Mouse (Mus musculus) myocyte (in vitro differentiated cells): ENCODE measurements at regions not wholly inside any gene's neighbourhood (a gene's known extent, or its start where the extent isn't known, plus 50 kb on each side); places are given as distances from the start of the nearest gene placed in this dataset.

Experiments used
- H3K27me3 ChIP-seq: one replicate; pipeline ENCODE4 v1.6.1; 2011; ENCODE audit not compliant: control insufficient read depth, insufficient read depth, insufficient read length
- H3K36me3 ChIP-seq: one replicate; pipeline ENCODE4 v1.6.1; 2011; ENCODE audit not compliant: control insufficient read depth, insufficient read depth
- H3K4me2 ChIP-seq: one replicate; pipeline ENCODE4 v1.6.1; 2011; ENCODE audit warnings: low read depth, control low read depth
- H3K4me3 ChIP-seq: one replicate; pipeline ENCODE4 v1.5.1; 2011; ENCODE audit warnings: mild to moderate bottlenecking, control low read depth, moderate library complexity
- H3K79me2 ChIP-seq: one replicate; pipeline ENCODE4 v1.6.1; 2011; ENCODE audit not compliant: control insufficient read depth, insufficient read depth
- H3ac ChIP-seq: one replicate; pipeline ENCODE4 v1.6.1; 2011; ENCODE audit not compliant: control insufficient read depth, insufficient read length
- CEBPB ChIP-seq: IDR thresholded peaks from 2 replicates; pipeline ENCODE4 v1.6.1; 2011; ENCODE audit warnings: mild to moderate bottlenecking, moderate library complexity; ENCODE audit not compliant: poor library complexity, insufficient read depth, severe bottlenecking
- E2F4 ChIP-seq: IDR thresholded peaks from one replicate; pipeline ENCODE4 v1.6.1; 2011; ENCODE audit warnings: mild to moderate bottlenecking, control low read depth, moderate library complexity; ENCODE audit not compliant: insufficient read depth
- MAX ChIP-seq: IDR thresholded peaks from one replicate; pipeline ENCODE4 v1.6.1; 2011; ENCODE audit warnings: low read depth, mild to moderate bottlenecking, control low read depth
- MYOD1 ChIP-seq, 3 experiments: IDR thresholded peaks; one replicate each; pipeline ENCODE4 v1.6.1; 2011; ENCODE audit warnings: control low read depth in 2 of 3, low read depth in 2 of 3, mild to moderate bottlenecking in 2 of 3, moderate library complexity in 1 of 3; ENCODE audit not compliant: insufficient read length in 2 of 3, control insufficient read depth in 1 of 3
- MYOG ChIP-seq, 3 experiments: IDR thresholded peaks; one replicate each; pipeline ENCODE4 v1.6.1; 2011; ENCODE audit warnings: control low read depth in 2 of 3, low read depth in 2 of 3, mild to moderate bottlenecking in 2 of 3; ENCODE audit not compliant: insufficient read length in 2 of 3, control insufficient read depth in 1 of 3, insufficient read depth in 1 of 3
- POLR2A ChIP-seq: IDR thresholded peaks from one replicate; pipeline ENCODE4 v1.6.1; 2011; ENCODE audit warnings: low read depth, mild to moderate bottlenecking, control low read depth, moderate library complexity; ENCODE audit not compliant: insufficient read length
- POLR2AphosphoS2 ChIP-seq: IDR thresholded peaks from one replicate; pipeline ENCODE4 v1.6.1; 2011; ENCODE audit warnings: low read depth, control low read depth; ENCODE audit not compliant: insufficient read length
- REST ChIP-seq: IDR thresholded peaks from one replicate; pipeline ENCODE4 v1.6.1; 2011; ENCODE audit warnings: mild to moderate bottlenecking, control low read depth, moderate library complexity; ENCODE audit not compliant: insufficient read depth, insufficient read length
- SRF ChIP-seq: IDR thresholded peaks from one replicate; pipeline ENCODE4 v1.6.1; 2011; ENCODE audit warnings: low read depth; ENCODE audit not compliant: control insufficient read depth, insufficient read length
- TCF12 ChIP-seq: IDR thresholded peaks from one replicate; pipeline ENCODE4 v1.6.1; 2011; ENCODE audit warnings: mild to moderate bottlenecking, control low read depth; ENCODE audit not compliant: poor library complexity, insufficient read depth, severe bottlenecking
- TCF3 ChIP-seq: IDR thresholded peaks from one replicate; pipeline ENCODE4 v1.6.1; 2011; ENCODE audit warnings: low read depth, control low read depth; ENCODE audit not compliant: insufficient read length
- USF1 ChIP-seq: IDR thresholded peaks from one replicate; pipeline ENCODE4 v1.6.1; 2011; ENCODE audit warnings: low read depth, mild to moderate bottlenecking, control low read depth, moderate library complexity

DNA sequence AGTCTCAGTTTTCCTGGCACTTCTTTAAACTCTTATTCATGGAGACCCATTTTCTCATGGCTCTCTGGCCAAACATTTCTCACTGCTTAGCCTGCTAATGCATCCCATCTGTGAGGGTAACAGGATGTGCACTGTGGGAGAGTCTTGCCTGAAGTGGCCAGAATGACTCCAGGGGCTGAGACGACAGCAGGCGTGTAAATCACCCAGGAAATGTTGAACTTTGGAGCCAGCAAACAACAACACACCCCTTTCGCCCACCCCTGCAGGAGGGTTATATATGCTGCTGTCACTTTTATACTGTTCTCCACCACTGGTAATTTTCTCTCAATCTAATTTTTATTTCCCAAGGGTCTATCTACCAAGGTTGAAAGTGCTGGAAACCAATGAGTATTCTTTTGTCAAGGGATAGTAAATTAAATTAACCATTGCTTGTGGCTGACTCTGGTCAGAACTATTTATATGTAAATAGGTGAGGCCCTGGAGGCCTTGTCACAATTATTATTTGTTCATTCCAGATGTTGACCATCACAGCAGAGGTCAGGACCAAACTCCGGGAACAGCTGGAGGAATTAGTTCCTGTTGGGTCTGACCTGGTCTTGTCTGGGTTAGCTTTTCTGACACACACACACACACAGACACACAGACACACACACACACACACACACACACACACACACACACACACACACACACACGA is 378.2 kb downstream of the Nucb2 start:
- no peak overlapping the region for H3K4me3 ChIP-seq

DNA sequence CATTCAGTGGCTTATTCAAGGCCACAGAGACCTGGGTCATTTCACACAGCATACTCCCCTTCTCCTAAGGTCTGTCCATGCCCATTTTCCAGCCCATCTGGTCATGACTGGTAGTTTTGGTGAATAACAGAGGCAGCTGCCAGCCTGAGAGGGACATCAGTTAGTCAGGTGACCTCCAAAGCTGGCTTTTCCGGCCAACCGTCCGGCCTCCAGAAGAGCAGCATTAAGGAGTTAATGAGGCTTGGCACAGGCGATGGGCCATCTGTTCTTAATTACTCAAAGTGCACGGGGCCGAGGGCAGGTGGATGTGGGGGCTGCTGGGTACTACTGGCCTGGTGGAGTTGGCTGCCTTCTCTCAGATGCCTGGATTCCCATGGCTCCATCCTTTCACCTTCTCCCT is 389.7 kb downstream of the Nucb2 start:
- no peak overlapping the region for H3K4me2 ChIP-seq
- TF ChIP-seq SRF: no peak
- no peak for TF ChIP-seq TCF3
- TF ChIP-seq E2F4: no peak
- no peak for TF ChIP-seq TCF12
- no peak for TF ChIP-seq REST
- TF ChIP-seq CEBPB: no peak
- TF ChIP-seq POLR2AphosphoS2: no peak
- TF ChIP-seq MYOG (IDR thresholded peaks at IDR 0.05; ENCODE audit: control insufficient read depth in 1 of 3, insufficient read depth in 1 of 3, insufficient read length in 2 of 3, low read depth in 2 of 3): no peak
- no peak for TF ChIP-seq POLR2A
- no peak for TF ChIP-seq MAX
- no peak for TF ChIP-seq USF1
- no peak for TF ChIP-seq MYOD1 (IDR thresholded peaks at IDR 0.05; ENCODE audit: control insufficient read depth in 1 of 3, insufficient read length in 2 of 3, low read depth in 2 of 3)
- H3K36me3 ChIP-seq: no peaks in the 10 kb centered on the region
- no peaks in the 10 kb centered on the region for H3K27me3 ChIP-seq
- no peak overlapping the region for H3ac ChIP-seq
- no peak overlapping the region for H3K4me3 ChIP-seq
- no peaks in the 10 kb centered on the region for H3K79me2 ChIP-seq

More for the DNA sequence above, 378.2 kb downstream of the Nucb2 start:
- H3K27me3 ChIP-seq: no peaks in the 10 kb centered on the region
- H3K36me3 ChIP-seq: no peaks in the 10 kb centered on the region
- no peak for TF ChIP-seq MYOD1 (IDR thresholded peaks at IDR 0.05; ENCODE audit: control insufficient read depth in 1 of 3, insufficient read length in 2 of 3, low read depth in 2 of 3)
- no peak for TF ChIP-seq POLR2A
- no peak for TF ChIP-seq SRF
- H3K4me2 ChIP-seq: no peak overlapping the region
- H3ac ChIP-seq: no peak overlapping the region
- H3K79me2 ChIP-seq: no peaks in the 10 kb centered on the region

DNA sequence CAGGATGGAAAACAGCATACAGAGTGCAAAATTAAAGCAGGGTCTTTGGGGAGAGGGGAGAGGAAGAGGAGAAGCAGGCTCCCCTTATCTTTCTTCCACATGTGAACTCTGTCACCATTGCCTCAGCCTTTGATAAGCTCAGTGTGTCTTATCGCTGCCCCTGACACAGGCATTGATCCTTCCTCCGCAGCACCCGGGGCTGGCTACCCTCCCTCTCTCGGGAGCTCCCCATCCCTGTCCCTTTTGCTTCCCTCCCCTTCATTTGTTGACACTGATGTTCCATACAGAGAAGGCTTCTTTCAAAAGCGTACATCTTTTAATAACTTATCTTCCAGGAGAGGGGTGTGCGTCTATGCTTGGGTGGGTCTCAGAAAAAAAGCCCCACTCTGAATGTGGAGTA is 411.6 kb downstream of the Nucb2 start:
- no peak overlapping the region for H3ac ChIP-seq
- H3K27me3 ChIP-seq: no peaks in the 10 kb centered on the region
- no peak overlapping the region for H3K4me3 ChIP-seq
- no peaks in the 10 kb centered on the region for H3K79me2 ChIP-seq
- H3K4me2 ChIP-seq: no peak overlapping the region
- TF ChIP-seq MYOD1 (IDR thresholded peaks at IDR 0.05; ENCODE audit: control insufficient read depth in 1 of 3, insufficient read length in 2 of 3, low read depth in 2 of 3): no peak
- no peak for TF ChIP-seq USF1
- no peak for TF ChIP-seq CEBPB
- TF ChIP-seq TCF12: no peak
- TF ChIP-seq MAX: no peak
- no peak for TF ChIP-seq MYOG (IDR thresholded peaks at IDR 0.05; ENCODE audit: control insufficient read depth in 1 of 3, insufficient read depth in 1 of 3, insufficient read length in 2 of 3, low read depth in 2 of 3)
- no peak for TF ChIP-seq TCF3
- no peak for TF ChIP-seq POLR2A
- no peak for TF ChIP-seq SRF
- TF ChIP-seq E2F4: no peak
- no peak for TF ChIP-seq REST
- TF ChIP-seq POLR2AphosphoS2: no peak
- H3K36me3 ChIP-seq: no peaks in the 10 kb centered on the region

DNA sequence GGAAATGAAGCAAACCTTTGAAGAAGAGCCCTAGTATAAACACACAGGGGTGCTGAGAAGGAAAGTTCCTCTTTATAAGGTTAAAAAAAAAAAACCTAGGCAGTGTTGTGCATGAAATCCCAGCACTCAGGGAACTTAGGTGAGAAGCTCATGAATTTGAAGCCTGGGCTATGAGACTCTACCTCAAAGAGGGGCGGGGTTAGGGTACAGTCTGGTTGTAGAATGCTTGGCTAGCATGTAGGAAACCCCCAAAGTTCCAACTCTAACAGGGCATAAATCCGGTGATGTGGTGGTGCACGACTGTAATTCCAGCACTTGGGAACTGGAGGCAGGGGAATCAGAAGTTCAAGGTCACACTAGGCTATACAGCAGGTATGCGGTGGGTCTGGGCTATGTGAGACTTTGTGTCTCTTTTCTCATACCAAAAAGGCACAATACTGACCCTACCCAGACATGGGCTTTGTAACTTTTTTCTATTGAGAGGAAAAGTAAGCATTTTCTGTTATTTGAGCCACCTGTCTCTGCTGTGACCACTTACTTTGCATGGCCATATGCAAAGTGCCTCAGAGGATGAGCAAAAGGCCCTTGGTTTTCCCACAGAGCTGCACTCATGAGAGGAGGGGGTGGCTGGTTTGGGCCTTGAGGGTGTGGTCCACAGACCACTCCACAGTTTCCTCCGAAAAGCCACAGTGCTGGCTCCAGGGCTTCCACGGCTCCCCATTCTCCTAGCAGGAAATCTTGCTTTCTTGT is 413.9 kb downstream of the Nucb2 start:
- Histone ChIP-seq H3K4me2 (no peak overlapping the region), H3K36me3 (no peaks in the 10 kb centered on the region), H3K4me3 (no peak overlapping the region), H3ac (no peak overlapping the region), H3K79me2 (no peaks in the 10 kb centered on the region), H3K27me3 (no peaks in the 10 kb centered on the region)
- TF ChIP-seq POLR2A (no peak), TCF3 (no peak), MYOG (IDR thresholded peaks at IDR 0.05; ENCODE audit: control insufficient read depth in 1 of 3, insufficient read depth in 1 of 3, insufficient read length in 2 of 3, low read depth in 2 of 3) (no peak), MYOD1 (IDR thresholded peaks at IDR 0.05; ENCODE audit: control insufficient read depth in 1 of 3, insufficient read length in 2 of 3, low read depth in 2 of 3) (no peak), MAX (no peak), TCF12 (no peak), SRF (no peak), USF1 (no peak), E2F4 (no peak), CEBPB (no peak), REST (no peak)
